Mouse (Mus musculus) heart, embryonic 13.5 days (tissue): ENCODE results near the gene Ppid. TPM values are rescaled to one million over a fixed set of nuclear protein-coding genes. Genes with fewer than 3 reads are reported as not detected.
"Not testable (repeated sequence)": the region's sequence is repeated elsewhere in the genome, so short reads cannot be mapped to it uniquely, and the experiment has no call there.

Experiments used
- ATAC-seq: fragments of 200-750 bp; cut with Nextera tagmentation; 2 replicates; pipeline ENCODE4 v1.8.0; 2017; ENCODE audit warnings: moderate TSS enrichment; ENCODE audit not compliant: insufficient number of reproducible peaks, low FRiP score, low TSS enrichment; ENCODE audit errors: extremely low read depth
- H3K27ac ChIP-seq: fragments of 300-500 bp; sonication (generic); replicated peaks from 2 replicates; pipeline ENCODE4 v1.5.1; 2015; ENCODE audit warnings: moderate library complexity, mild to moderate bottlenecking, inconsistent platforms
- H3K27me3 ChIP-seq: fragments of 300-500 bp; sonication (generic); replicated peaks from 2 replicates; pipeline ENCODE4 v1.6.1; 2015; ENCODE audit warnings: mild to moderate bottlenecking, inconsistent platforms
- H3K36me3 ChIP-seq: fragments of 300-500 bp; sonication (generic); 2 replicates; pipeline ENCODE4 v1.6.1; 2015; ENCODE audit warnings: mild to moderate bottlenecking, inconsistent platforms
- H3K4me1 ChIP-seq: fragments of 300-500 bp; sonication (generic); 2 replicates; pipeline ENCODE4 v1.6.1; 2015; ENCODE audit warnings: inconsistent platforms
- H3K4me2 ChIP-seq: fragments of 300-500 bp; sonication (generic); 2 replicates; pipeline ENCODE4 v1.6.1; 2015; ENCODE audit warnings: inconsistent platforms, mild to moderate bottlenecking, moderate library complexity
- H3K4me3 ChIP-seq: fragments of 300-500 bp; sonication (generic); 2 replicates; pipeline ENCODE4 v1.5.1; 2015; ENCODE audit warnings: moderate library complexity, mild to moderate bottlenecking, inconsistent platforms
- H3K9ac ChIP-seq: fragments of 300-500 bp; sonication (generic); 2 replicates; pipeline ENCODE4 v1.6.1; 2015; ENCODE audit warnings: inconsistent platforms, mild to moderate bottlenecking, moderate library complexity
- H3K9me3 ChIP-seq: fragments of 300-500 bp; sonication (generic); 2 replicates; pipeline ENCODE4 v1.6.1; 2016; ENCODE audit warnings: inconsistent platforms
- WGBS: fragments of 180-500 bp; shearing (Covaris S2); methylation state at CpG from one replicate; pipeline ENCODE4 v1.1.7; 2015; ENCODE audit warnings: mixed read lengths; 5-methylcytosine and 5-hydroxymethylcytosine counted together
- polyA plus RNA-seq: library from polyadenylated mRNA; unstranded; fragments of >200 nt; fragmentation: Nextera tagmentation; extraction: Ambion mirVana; gene quantifications from 2 replicates; pipeline ENCODE4 v1.2.1, GENCODE M21; 2015

Ppid gene
- polyA plus RNA-seq, 1 experiment from 2014 or later = 98.8 TPM

- H3K9ac ChIP-seq = no peak overlapping the region
- no peak overlapping the region for H3K4me3 ChIP-seq
- H3K4me1 ChIP-seq = peaks cover 30% of the 10 kb centered on the region
- no peak overlapping the region for H3K27ac ChIP-seq
- WGBS = 80% methylated on average over 10 of the region's 10 CpGs
- ATAC-seq = no peak
- no peaks in the 10 kb centered on the region for H3K36me3 ChIP-seq
- no peak overlapping the region for H3K4me2 ChIP-seq
- H3K9me3 ChIP-seq = no peaks in the 10 kb centered on the region
- H3K27me3 ChIP-seq = no peaks in the 10 kb centered on the region
Measured at GRCm38 (mm10) chr3:79561784-79562715, 29.1 kb upstream of the Ppid start.

- peaks cover 30% of the 10 kb centered on the region for H3K4me1 ChIP-seq
- H3K36me3 ChIP-seq = no peaks in the 10 kb centered on the region
- no peak overlapping the region for H3K4me2 ChIP-seq
- no peak overlapping the region for H3K4me3 ChIP-seq
- no peak overlapping the region for H3K27ac ChIP-seq
- no peaks in the 10 kb centered on the region for H3K9me3 ChIP-seq
- no peak for ATAC-seq
- no peaks in the 10 kb centered on the region for H3K27me3 ChIP-seq
- H3K9ac ChIP-seq = no peak overlapping the region
- WGBS = 67% methylated on average over 2 of the region's 2 CpGs
Measured at GRCm38 (mm10) chr3:79563511-79563910, 27.6 kb upstream of the Ppid start.

- Histone ChIP-seq H3K9me3 (no peaks in the 10 kb centered on the region), H3K27me3 (no peaks in the 10 kb centered on the region), H3K27ac (no peak overlapping the region), H3K4me2 (no peak overlapping the region), H3K4me1 (peaks cover 19% of the 10 kb centered on the region), H3K4me3 (no peak overlapping the region), H3K36me3 (no peaks in the 10 kb centered on the region), H3K9ac (no peak overlapping the region)
- 58% methylated on average over 10 of the region's 10 CpGs for WGBS
- ATAC-seq = no peak
Measured at GRCm38 (mm10) chr3:79564875-79565606, 26.1 kb upstream of the Ppid start.

- no peaks in the 10 kb centered on the region for H3K27me3 ChIP-seq
- peaks cover 19% of the 10 kb centered on the region for H3K4me1 ChIP-seq
- 3% methylated on average over 59 of the region's 60 CpGs for WGBS
- H3K4me3 ChIP-seq = peak overlapping the region; percentile 91
- no peak for ATAC-seq
- no peaks in the 10 kb centered on the region for H3K9me3 ChIP-seq
- peak overlapping the region; percentile 87 for H3K27ac ChIP-seq
- H3K9ac ChIP-seq = peak overlapping the region; percentile 94
- peak overlapping the region; percentile 94 for H3K4me2 ChIP-seq
- no peaks in the 10 kb centered on the region for H3K36me3 ChIP-seq
Measured at GRCm38 (mm10) chr3:79566716-79567691, 24.1 kb upstream of the Ppid start.

GRCm38 (mm10) chr3:79567703-79568362 lies 23.3 kb upstream of the Ppid start, which contains the start of gene Fnip2:
TSS of gene Fnip2 (minus strand) at chr3:79567796.
- Histone ChIP-seq H3K36me3 (no peaks in the 10 kb centered on the region), H3K9ac (peak within 1 kb of the TSS; percentile 94), H3K4me3 (peak within 1 kb of the TSS; percentile 91), H3K27me3 (no peaks in the 10 kb centered on the region), H3K27ac (peak within 1 kb of the TSS; percentile 87), H3K4me2 (peak within 1 kb of the TSS; percentile 94), H3K4me1 (peaks cover 19% of the 10 kb centered on the region), H3K9me3 (no peaks in the 10 kb centered on the region)
- WGBS = 1% methylated on average over 55 of the region's 55 CpGs
- peak; percentile 92 for ATAC-seq

- no peak for ATAC-seq
- no peaks in the 10 kb centered on the region for H3K27me3 ChIP-seq
- H3K9me3 ChIP-seq = no peaks in the 10 kb centered on the region
- peak overlapping the region; percentile 91; the same call in 1 of the 2 replicates for H3K4me3 ChIP-seq
- H3K27ac ChIP-seq = peak overlapping the region; percentile 87; the same call in 1 of the 2 replicates
- H3K36me3 ChIP-seq = no peaks in the 10 kb centered on the region
- peaks cover 19% of the 10 kb centered on the region for H3K4me1 ChIP-seq
- H3K4me2 ChIP-seq = peak overlapping the region; percentile 94
- WGBS = 89% methylated on average over 16 of the region's 16 CpGs
- peak overlapping the region; percentile 94; the same call in 1 of the 2 replicates for H3K9ac ChIP-seq
Measured at GRCm38 (mm10) chr3:79568629-79569350, 22.4 kb upstream of the Ppid start.

- WGBS = 68% methylated on average over 3 of the region's 3 CpGs
- ATAC-seq = no peak
- H3K9ac ChIP-seq = no peak overlapping the region
Measured at GRCm38 (mm10) chr3:79569351-79569681, 21.8 kb upstream of the Ppid start.

GRCm38 (mm10) chr3:79572399-79572798 lies 18.7 kb upstream of the Ppid start:
- H3K36me3 ChIP-seq = no peaks in the 10 kb centered on the region
- whole genome bisulfite sequencing = 57% methylated on average over 3 of the region's 3 CpGs
- H3K4me2 ChIP-seq = no peak overlapping the region
- H3K27me3 ChIP-seq = no peaks in the 10 kb centered on the region
- no peak overlapping the region for H3K4me3 ChIP-seq
- H3K9me3 ChIP-seq = no peaks in the 10 kb centered on the region
- no peak overlapping the region for H3K9ac ChIP-seq
- peaks cover 9% of the 10 kb centered on the region for H3K4me1 ChIP-seq
- no peak for ATAC-seq
- no peak overlapping the region for H3K27ac ChIP-seq

More at GRCm38 (mm10) chr3:79569351-79569681, 21.8 kb upstream of the Ppid start:
- H3K27me3 ChIP-seq = no peaks in the 10 kb centered on the region
- H3K4me3 ChIP-seq = no peak overlapping the region
- H3K4me2 ChIP-seq = no peak overlapping the region
- peaks cover 19% of the 10 kb centered on the region for H3K4me1 ChIP-seq
- H3K9me3 ChIP-seq = no peaks in the 10 kb centered on the region
- no peak overlapping the region for H3K27ac ChIP-seq
- H3K36me3 ChIP-seq = no peaks in the 10 kb centered on the region

GRCm38 (mm10) chr3:79573376-79573775 lies 17.8 kb upstream of the Ppid start:
- H3K4me2 ChIP-seq, H3K9me3 ChIP-seq, H3K27ac ChIP-seq, H3K9ac ChIP-seq, H3K4me3 ChIP-seq, ATAC-seq, H3K36me3 ChIP-seq, H3K4me1 ChIP-seq, H3K27me3 ChIP-seq: not testable (repeated sequence)
- 87% methylated on average over 5 of the region's 5 CpGs for WGBS

GRCm38 (mm10) chr3:79574336-79574735 lies 16.8 kb upstream of the Ppid start:
- no peak for ATAC-seq
- 66% methylated on average over 3 of the region's 3 CpGs for WGBS
- Histone ChIP-seq H3K4me3 (no peak overlapping the region), H3K9ac (no peak overlapping the region), H3K4me1 (peaks cover 9% of the 10 kb centered on the region), H3K4me2 (no peak overlapping the region), H3K27me3 (no peaks in the 10 kb centered on the region), H3K36me3 (no peaks in the 10 kb centered on the region), H3K9me3 (no peaks in the 10 kb centered on the region), H3K27ac (no peak overlapping the region)
